Mouse (Mus musculus) cerebellum, postnatal 4 days (tissue): ENCODE results near the gene Il11.

ENCODE experiments used
- DNase-seq, 2 experiments: peaks; one replicate each; pipeline ENCODE4 v3.0.0; 2022; ENCODE audit warnings: low spot score in 2 of 2, mixed read lengths in 1 of 2

Gene Il11

DNA sequence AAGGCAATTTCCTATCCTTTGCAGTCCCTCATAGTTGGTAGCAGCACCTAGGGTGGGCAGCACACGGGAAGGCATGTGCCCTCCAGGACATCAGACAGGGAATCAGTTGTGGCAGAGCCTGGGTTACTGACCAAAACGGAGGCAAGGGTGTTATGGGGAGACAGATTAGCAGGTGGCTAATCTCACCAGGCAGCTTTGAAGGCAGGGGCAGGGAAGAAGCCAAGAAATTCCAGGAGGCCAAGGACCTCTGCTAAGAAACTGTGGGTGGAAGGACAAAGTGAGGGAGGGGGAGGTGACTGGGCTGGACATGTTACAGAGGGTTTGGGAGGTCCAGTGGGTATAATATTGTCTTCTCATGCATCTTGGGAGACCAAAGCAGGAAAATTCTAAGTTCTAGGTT is 39.3 kb downstream of the Il11 start:
- no peak for DNase-seq

DNA sequence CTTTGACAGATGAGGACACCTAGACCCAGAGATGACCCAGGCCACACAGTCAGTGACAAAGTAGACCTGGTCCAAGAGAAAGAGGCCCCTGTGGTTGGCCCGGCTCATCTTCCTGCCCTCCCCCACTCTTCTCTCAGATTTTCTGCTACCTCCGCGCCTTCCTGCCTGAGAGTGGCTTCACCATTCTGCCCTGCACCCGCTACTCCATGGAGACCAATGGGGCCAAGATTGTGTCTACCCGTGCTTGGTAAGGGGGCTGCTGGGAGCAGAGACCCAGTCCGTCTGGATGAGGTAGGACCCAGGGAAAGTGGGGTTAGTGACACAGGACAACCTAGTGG is 40.2 kb downstream of the Il11 start:
- DNase-seq, result no peak

DNA sequence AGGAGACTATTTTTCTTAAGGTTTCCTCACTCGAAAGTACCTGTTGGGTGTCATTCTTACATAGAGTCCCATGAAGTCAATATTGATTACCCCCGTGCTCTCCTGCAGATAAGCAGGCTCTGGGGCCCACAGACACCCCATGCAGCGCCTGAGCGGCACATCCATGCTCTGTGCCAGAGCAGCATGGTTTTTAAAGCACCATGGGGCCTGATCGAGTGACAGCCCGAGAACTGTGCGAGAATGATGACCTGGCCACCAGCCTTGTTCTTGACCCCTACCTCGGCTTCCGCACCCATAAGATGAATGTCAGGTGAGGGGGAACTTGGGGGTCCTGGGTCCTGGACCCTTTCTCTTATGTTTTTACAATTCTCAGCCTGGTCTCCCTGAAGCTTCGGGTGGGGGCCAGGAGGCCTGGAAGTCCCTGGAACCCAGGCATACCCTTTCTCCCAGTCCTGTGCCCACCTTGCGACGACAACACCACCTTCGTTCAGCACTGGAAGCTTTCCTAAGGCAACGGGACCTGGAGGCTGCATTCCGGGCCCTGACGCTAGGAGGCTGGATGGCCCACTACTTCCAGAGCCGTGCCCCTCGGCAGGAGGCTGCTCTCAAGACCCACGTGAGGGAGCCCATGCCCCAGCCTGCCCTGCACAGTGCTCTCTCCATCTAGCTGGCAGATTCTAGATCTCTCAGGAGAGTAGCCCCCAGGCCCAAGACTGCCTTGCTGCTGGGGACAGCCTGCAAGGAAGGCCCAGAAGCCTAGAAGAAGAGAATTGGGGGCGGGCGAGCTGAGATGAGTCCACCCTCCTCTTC is 40.8 kb downstream of the Il11 start:
- DNase-seq, result no peak

DNA sequence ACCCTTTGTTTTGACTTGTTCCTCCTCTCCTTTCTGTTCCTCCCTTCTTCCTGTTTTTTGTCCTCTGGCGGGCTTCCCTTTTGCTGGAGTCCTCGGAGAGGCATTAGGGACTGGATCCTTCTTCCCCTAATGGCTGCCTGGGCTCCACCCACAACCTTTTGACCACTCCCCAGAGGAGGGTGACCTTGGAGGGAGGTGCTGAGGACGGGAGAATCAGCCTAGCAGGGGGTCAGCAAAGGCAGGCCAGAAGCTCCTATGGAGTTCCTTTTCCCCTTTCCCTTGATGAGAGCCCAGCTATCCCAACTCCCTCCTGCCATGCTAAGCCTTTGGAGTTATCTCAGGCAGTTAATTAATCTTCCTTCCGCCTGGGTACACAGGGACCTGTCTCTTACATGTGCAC is 41.5 kb downstream of the Il11 start:
- DNase-seq, result peak in 1 of 2 experiments; percentile 38

DNA sequence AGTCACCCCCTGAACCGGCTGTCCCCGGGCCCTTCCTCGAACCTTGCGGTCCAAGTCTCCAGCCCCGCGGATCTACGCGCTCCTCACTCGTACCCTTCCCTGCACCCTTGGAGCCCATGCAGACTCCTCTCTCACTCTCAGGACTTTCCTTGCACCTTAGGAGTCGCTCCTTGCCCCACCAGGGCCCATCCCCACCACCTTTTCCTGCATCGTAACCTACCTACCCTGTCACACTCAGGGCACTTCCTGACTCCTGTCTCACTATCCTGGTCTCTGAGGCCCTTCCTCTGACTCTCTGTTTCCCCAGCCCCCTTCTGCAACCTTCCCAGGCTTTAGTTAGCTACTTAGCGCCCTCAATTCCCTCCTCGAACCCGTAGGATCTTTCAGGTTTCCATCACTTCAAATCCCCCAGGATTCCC is 42.3 kb downstream of the Il11 start:
- DNase-seq, result peak in 1 of 2 experiments; percentile 13

DNA sequence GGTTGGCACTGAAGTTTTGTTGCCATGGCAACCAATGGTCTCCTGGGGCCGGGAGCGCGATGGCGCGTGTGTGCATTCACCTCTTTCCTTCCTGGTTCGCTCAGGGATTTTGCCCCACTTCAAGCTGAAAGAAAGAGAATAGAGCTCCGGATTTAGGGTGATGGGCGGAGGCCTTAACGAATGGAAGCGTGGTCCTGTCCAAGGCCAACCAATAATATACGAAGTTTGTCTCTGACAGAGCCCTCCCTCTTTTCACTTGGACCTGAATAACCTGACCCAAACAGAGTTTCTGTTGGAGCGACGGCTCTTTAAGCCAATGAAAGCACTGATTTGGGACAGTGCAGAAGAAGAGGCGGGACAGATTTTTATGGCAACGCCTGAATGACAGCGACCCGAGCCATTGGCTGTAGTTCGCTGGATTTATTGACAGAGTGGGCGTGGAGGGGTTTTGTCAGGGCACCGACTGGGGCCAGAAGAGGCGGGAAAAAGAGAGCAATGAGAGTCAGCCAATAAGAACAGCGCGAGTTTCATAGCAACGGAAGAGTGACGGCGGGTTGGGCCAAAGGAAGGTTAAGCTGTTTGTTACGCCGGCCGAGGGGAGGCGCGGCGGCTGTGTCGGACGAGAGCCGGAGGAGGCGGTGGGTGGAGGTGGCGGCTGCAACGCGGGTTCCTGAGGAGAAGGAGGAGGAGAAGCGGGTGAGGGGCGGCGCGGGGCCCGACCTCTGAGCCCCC is 42.9 kb downstream of the Il11 start, which contains the start of gene Kmt5c:
TSS of gene Kmt5c (plus strand) at position 572 of the 732 bp plus-strand sequence.
- DNase-seq, result peak; percentile 91 to 97

DNA sequence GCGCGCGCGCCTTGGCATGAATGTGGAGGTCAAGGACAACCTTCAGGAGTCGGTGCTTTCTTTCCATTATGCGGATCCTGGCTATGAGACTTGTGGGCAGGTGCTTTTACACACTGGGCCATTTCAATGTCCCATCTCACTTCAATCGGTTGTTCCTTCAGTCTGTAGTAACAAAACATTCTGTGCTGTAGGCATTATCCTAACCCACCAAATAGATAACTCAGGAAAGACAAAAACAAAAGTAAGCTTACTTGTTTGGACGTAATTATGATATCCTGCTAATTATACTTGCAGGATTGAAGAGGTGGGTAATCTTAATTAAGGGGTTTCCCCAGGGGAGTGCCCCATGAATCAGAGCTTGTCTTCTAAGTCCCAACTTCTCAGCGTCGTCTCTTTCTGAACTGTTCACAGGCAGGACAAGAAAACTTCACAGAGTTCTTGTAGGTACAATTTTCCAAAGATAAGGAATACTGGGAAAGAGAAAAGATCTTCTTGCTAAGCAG is 43.6 kb downstream of the Il11 start:
- DNase-seq, result no peak

DNA sequence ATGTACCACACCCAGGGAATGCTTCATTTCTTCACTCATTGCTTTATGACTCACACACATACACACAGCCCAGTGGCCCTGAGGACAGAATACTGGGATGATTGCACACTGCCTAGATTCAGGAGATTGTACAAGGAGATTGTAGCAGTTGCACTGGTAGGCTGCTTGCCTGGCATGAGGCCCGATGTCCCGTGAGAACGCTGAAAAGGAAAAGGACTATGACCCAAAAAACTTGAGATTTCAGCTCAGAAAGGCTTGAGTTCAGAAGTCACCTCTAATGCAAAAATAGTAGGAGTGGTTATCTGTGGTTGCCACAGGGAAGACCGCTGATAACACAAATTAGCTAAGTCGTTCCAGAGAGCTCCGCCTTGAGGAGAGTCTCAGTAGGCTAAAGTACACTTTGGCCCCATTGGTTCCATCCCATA is 49.7 kb downstream of the Il11 start:
- DNase-seq, result no peak

DNA sequence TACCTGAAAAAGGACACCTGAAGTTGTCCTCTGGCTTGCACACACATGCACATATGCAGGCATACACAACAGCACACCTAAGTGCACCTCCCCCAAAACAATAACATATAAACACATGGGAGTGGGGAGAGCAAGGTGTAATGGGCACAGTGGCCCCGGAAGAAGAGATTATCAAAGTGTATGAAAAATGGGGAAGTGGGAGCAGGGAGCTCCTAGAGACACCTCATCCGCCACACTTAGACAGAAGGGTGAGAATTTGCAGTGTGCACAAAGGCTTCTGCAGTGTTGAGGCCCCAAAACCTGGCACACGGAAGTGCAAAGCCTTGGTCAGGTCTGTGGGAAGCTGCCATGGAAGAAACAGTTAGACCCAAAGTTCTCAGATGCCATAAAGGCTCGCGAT is 51.6 kb downstream of the Il11 start:
- no peak for DNase-seq

DNA sequence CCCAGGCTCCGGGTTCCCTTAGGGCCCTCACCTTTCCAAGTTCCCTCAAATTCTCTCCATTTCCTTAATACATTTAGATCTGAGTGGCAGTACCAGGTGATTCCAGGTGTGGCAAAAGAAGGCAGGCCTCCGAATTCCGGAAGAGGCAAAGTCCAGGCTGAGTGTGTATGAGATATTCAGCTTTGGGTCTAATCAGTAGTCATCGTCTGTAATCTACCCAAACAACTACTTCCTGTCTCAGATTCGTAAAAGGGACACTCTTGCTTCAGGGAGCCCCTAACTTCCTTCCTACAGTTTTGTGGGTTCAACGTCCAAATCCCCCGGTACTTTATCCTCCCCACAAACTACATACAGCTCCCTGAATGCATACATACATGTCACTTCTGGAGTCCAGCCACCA is 57.5 kb downstream of the Il11 start, which contains the start of gene Tmem150b:
TSS of gene Tmem150b (minus strand) at position 81 of the 400 bp plus-strand sequence.
- DNase-seq, result no peak

DNA sequence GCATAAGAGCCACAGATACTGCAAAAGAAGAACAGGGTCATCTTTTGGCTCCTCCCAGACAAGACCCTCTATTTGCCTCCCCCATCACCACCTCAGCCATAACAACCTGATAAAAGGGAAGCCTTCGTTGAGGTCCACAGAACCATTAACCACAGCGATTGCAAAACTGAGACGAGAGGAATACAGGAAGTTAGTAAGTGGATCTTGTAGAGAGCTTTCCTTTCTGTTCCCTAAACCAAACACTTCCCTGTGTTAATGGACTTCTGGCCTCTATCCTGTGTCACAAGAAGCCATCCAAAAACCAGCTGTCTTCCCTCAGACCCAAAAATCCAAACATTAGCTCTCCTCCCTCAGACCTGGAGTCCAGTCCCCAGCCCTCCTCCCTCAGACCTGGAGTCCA is 58.3 kb downstream of the Il11 start:
- DNase-seq, result no peak

DNA sequence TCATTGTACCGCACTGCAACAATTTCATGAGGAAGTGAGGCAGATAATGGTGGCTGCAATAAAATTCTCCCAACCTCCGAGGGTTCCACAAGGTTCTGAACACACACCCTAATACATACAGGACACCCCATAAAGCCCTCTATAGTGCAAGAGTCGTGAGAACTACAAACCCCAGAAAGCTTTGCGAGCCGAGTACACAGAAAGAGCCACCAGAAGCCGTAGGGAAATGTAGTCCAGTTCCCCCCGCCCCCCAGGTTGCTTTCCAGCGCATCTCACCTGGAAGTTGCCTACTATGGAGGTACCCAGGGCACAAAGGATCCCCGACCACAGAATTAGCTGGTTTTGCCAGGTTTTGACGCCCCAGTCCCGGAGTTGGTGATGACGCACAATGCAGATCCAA is 59.2 kb downstream of the Il11 start:
- peak in 1 of 2 experiments; percentile 27 for DNase-seq
